Mouse (Mus musculus) hindbrain, embryonic 16.5 days (tissue): ENCODE measurements around the gene Paf1. TPM values are rescaled to one million over a fixed set of nuclear protein-coding genes. Genes with fewer than 3 reads are reported as not detected.
A peak's percentile ranks its signal among the peaks of the same experiment; 100 is the strongest.

Experiments used
- ATAC-seq: fragments of 200-750 bp; cut with Nextera tagmentation; 2 replicates; pipeline ENCODE4 v1.8.0; 2017; ENCODE audit warnings: moderate TSS enrichment, moderate library complexity
- H3K27ac ChIP-seq: fragments of 300-500 bp; sonication (generic); 2 replicates; pipeline ENCODE4 v1.5.1; 2014; ENCODE audit warnings: low read depth, mild to moderate bottlenecking, control low read depth, low read length, moderate library complexity
- H3K27me3 ChIP-seq: fragments of 300-500 bp; sonication (generic); replicated peaks from 2 replicates; pipeline ENCODE4 v1.6.1; 2014; ENCODE audit warnings: low read length; ENCODE audit not compliant: control insufficient read depth, insufficient read depth
- H3K36me3 ChIP-seq: fragments of 300-500 bp; sonication (generic); 2 replicates; pipeline ENCODE4 v1.6.1; 2014; ENCODE audit warnings: mild to moderate bottlenecking, low read length, moderate library complexity, mixed read lengths; ENCODE audit not compliant: control insufficient read depth, insufficient read depth
- H3K4me1 ChIP-seq: fragments of 300-500 bp; sonication (generic); 2 replicates; pipeline ENCODE4 v1.6.1; 2014; ENCODE audit warnings: low read depth, low read length; ENCODE audit not compliant: control insufficient read depth, insufficient read depth
- H3K4me2 ChIP-seq: fragments of 300-500 bp; sonication (generic); 2 replicates; pipeline ENCODE4 v1.6.1; 2014; ENCODE audit warnings: mild to moderate bottlenecking, low read length, control low read depth, moderate library complexity
- H3K4me3 ChIP-seq: fragments of 300-500 bp; sonication (generic); 2 replicates; pipeline ENCODE4 v1.5.1; 2014; ENCODE audit warnings: mild to moderate bottlenecking, low read length, control low read depth, moderate library complexity
- H3K9ac ChIP-seq: fragments of 300-500 bp; sonication (generic); 2 replicates; pipeline ENCODE4 v1.6.1; 2014; ENCODE audit warnings: low read depth, mild to moderate bottlenecking, control low read depth, low read length, moderate library complexity
- H3K9me3 ChIP-seq: fragments of 300-500 bp; sonication (generic); 2 replicates; pipeline ENCODE4 v1.6.1; 2014; ENCODE audit warnings: mild to moderate bottlenecking, low read length, moderate library complexity; ENCODE audit not compliant: control insufficient read depth
- WGBS: fragments of 180-500 bp; shearing (Covaris S2); extraction: QIAGEN DNeasy Blood & Tissue Kit; methylation state at CpG from one replicate; pipeline ENCODE4 v1.1.7; 2014; 5-methylcytosine and 5-hydroxymethylcytosine counted together
- polyA plus RNA-seq: library from polyadenylated mRNA; unstranded; fragments of >200 nt; fragmentation: Nextera tagmentation; extraction: Ambion mirVana; gene quantifications from 2 replicates; pipeline ENCODE4 v1.2.1, GENCODE M21; 2015

Gene Paf1
- polyA plus RNA-seq, 1 experiment from 2014 or later = 102 TPM

DNA sequence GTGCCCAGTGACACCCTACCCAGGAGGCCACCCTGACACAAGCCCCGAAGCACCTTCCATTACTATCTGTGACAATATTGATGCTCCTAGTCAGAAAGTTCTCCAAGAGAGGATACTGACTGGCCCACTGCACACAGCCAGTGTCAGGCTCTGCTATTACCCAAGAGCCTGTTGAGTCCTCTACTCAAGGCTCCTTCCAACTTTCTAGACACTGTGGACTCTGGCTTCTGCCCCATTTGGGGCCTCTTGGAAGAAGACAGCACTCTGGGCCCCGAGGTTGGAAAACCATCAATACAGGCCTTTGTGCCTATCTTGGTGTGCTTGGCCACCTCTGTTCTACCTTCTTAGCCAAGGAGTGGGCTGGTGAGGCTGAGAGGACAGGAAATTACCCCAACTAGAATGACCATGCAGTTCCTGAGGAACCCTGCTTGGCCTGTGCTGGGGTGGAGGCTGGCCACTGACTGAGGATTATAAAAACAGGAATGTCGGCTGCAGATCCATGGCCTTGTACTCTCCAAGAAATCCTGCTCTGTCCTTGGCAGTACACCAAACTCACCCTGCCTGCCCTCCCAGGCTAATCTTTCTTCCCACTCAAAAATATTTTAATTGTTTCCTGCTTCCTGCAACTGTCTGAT is 18.2 kb downstream of the Paf1 start:
- Histone ChIP-seq H3K27me3 (no peaks in the 10 kb centered on the region), H3K4me2 (no peak overlapping the region), H3K4me1 (no peaks in the 10 kb centered on the region), H3K36me3 (peaks cover 40% of the 10 kb centered on the region), H3K27ac (no peak overlapping the region), H3K9me3 (no peaks in the 10 kb centered on the region), H3K9ac (no peak overlapping the region), H3K4me3 (no peak overlapping the region)
- 95% methylated on average over 3 of the region's 3 CpGs for whole genome bisulfite sequencing
- no peak for ATAC-seq

DNA sequence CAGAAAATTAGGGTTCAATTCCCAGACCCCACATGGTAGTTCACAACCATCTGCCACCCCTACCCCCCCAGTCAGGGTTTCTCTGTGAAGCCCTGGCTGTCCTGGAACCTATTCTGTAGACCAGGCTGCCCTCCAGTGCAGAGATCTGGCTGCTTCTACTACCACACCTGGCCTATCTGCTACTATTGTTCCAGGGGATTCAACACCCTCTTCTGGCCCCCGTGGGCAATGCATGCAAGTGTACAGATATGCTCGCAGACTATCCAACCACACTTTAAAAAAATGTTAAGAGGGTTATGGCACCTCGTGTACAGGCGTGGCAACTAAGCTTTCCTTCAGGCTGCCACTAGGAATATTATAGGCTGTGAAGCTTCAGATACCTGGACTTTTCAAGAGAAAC is 20.1 kb downstream of the Paf1 start:
- no peaks in the 10 kb centered on the region for H3K4me1 ChIP-seq
- ATAC-seq = no peak
- H3K27ac ChIP-seq = no peak overlapping the region
- H3K4me2 ChIP-seq = no peak overlapping the region
- no peak overlapping the region for H3K9ac ChIP-seq
- H3K4me3 ChIP-seq = no peak overlapping the region
- H3K27me3 ChIP-seq = no peaks in the 10 kb centered on the region
- no peaks in the 10 kb centered on the region for H3K9me3 ChIP-seq
- 88% methylated on average over 4 of the region's 4 CpGs for WGBS
- H3K36me3 ChIP-seq = peaks cover 23% of the 10 kb centered on the region

DNA sequence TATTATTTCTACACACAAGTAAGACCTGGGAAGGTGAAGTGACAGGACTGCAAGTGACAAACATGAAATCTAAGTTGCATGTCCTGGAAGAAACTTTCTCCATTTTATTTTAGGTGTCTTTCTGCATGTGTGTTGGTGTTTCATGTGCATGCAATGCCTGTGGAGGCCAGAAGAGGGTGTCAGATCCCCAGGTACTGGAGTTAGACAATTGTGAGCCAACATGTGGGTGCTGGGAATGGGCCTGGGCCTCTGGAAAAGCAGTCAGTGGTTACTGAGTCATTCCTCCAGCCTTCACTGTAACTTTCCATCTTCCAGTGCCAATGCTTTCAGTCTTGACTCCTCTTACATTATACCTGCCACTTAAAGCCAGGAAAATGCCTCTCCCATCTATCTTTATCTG is 24.6 kb downstream of the Paf1 start:
- Histone ChIP-seq H3K4me1 (no peaks in the 10 kb centered on the region), H3K27me3 (no peaks in the 10 kb centered on the region), H3K9me3 (no peaks in the 10 kb centered on the region), H3K27ac (no peak overlapping the region), H3K4me2 (no peak overlapping the region), H3K9ac (no peak overlapping the region), H3K4me3 (no peak overlapping the region), H3K36me3 (peaks cover 21% of the 10 kb centered on the region)
- no peak for ATAC-seq

DNA sequence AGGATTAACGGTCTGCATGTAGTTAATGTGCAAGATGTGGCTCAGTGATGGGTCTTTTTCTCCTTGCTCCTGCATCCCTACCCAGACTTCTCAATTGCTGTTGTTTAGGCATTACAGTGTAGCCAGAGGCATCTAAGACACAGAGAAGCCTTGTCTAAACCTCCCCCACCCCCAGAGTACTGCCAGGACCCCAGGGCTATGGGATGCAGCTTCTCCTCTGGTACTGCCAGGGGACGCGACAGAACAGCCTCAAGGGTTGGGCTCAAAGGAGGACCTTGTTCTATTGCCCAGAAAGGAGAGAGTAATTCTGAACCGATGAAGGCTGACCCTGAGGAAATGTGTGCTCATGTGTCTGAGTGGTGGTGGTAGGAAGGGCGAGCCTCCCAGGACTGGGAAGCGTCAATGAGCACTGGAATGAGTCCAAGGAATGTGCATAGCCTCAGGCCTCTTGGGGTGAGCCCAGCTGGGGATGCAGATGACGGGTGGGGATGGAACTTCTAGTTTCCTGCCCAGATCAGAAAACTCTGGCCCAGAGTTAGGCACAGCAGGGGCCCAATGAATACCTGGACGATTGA is 25.4 kb downstream of the Paf1 start:
- 66% methylated on average over 8 of the region's 8 CpGs for WGBS
- Histone ChIP-seq H3K27ac (no peak overlapping the region), H3K36me3 (peaks cover 25% of the 10 kb centered on the region)

DNA sequence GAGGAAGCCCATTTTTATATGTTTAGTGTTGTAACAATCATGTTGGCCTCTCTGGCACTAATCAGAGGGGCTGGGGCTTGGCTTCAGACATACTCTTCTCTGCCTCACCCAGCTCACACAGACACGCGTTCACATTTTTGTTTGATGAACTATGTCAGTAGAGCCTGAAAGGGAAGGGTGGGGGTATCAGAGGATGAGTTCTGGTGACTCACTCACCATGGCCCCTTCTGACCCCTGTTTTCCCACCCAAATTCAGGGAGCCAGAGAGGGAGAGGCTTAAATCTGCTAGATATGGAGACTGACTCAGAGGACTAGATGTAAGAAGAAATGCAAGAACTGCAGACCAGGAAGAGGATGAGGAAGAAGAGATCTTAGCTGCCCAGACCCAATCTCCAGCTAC is 26.7 kb downstream of the Paf1 start:
- Histone ChIP-seq H3K4me1 (no peaks in the 10 kb centered on the region), H3K36me3 (peaks cover 22% of the 10 kb centered on the region), H3K9me3 (no peaks in the 10 kb centered on the region), H3K4me3 (no peak overlapping the region), H3K4me2 (no peak overlapping the region), H3K27ac (no peak overlapping the region), H3K27me3 (no peaks in the 10 kb centered on the region), H3K9ac (no peak overlapping the region)
- 100% methylated on average over 2 of the region's 2 CpGs for WGBS
- ATAC-seq = no peak

More for the DNA sequence above, 25.4 kb downstream of the Paf1 start:
- no peak overlapping the region for H3K9ac ChIP-seq
- no peaks in the 10 kb centered on the region for H3K9me3 ChIP-seq
- no peak overlapping the region for H3K4me2 ChIP-seq
- H3K4me3 ChIP-seq = no peak overlapping the region
- ATAC-seq = peak; percentile 71
- H3K27me3 ChIP-seq = no peaks in the 10 kb centered on the region
- H3K4me1 ChIP-seq = no peaks in the 10 kb centered on the region

DNA sequence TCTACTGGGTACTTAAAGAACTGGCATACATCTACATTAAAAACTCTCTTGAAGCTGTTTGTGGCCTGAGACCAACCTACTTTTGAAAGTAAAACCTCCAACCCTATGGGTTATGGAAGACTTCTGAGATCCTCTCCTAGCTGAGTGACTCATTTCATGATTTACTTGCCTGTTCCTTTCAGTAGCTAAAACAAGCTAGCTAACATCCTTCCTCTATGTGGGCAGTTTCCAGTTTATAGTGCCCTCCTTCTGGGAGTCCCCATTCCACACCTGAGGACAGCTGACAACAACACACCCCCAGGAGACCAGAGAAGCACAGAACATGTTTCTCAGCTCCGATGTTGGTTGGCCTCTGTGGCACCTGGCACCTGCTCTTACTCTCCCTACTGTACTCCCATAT is 30.3 kb downstream of the Paf1 start:
- ATAC-seq = no peak
- peaks cover 18% of the 10 kb centered on the region for H3K36me3 ChIP-seq
- no peak overlapping the region for H3K27ac ChIP-seq
- no peak overlapping the region for H3K9ac ChIP-seq
- WGBS = 92% methylated on average over 1 of the region's 1 CpGs
- no peak overlapping the region for H3K4me2 ChIP-seq
- no peaks in the 10 kb centered on the region for H3K4me1 ChIP-seq
- no peak overlapping the region for H3K4me3 ChIP-seq
- no peaks in the 10 kb centered on the region for H3K9me3 ChIP-seq
- H3K27me3 ChIP-seq = no peaks in the 10 kb centered on the region

DNA sequence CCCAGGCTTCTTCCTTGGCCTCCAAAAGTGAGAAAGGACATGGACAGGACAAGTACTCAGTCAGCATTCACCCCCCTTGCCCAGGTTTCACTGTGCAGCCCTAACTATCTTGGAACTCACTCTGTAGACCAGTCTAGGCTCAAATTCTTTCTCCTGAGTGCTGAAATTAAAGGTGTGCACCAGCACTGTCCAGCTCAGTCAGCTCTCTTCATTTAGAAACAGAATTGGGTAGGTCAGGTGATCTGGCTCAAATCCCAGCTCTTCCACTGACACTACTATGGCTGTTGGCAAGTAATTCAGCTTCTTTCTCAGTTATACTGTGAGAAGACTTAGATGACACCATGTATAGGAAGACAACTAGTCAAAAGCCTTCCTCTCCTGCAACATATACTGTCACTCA is 35.0 kb downstream of the Paf1 start:
- no peak for ATAC-seq

DNA sequence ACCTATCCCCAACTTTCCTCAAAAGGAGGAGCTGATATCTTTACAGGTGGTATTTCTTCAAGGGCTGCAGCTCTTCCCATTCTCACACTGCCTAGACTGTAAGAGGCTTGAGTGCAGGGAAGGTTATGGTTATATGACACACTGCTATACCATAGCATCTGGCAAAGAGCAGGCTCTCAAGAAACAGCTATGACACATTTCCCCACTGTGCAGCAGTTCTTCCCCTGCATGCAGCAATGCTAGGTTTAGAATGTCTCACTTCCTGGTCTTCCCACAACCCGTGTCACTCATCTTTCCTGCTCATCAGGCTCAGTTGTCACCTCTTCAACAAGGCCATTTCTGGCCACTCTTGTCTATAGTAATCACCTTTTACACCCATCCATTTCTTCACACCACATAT is 37.8 kb downstream of the Paf1 start:
- Histone ChIP-seq H3K4me1 (peaks cover 34% of the 10 kb centered on the region), H3K4me2 (no peak overlapping the region), H3K4me3 (no peak overlapping the region), H3K9ac (no peak overlapping the region), H3K27me3 (no peaks in the 10 kb centered on the region), H3K9me3 (no peaks in the 10 kb centered on the region), H3K27ac (no peak overlapping the region), H3K36me3 (no peaks in the 10 kb centered on the region)
- no peak for ATAC-seq
- WGBS = 90% methylated on average over 1 of the region's 1 CpGs

More for the DNA sequence above, 35.0 kb downstream of the Paf1 start:
- Histone ChIP-seq H3K4me2 (no peak overlapping the region), H3K9me3 (no peaks in the 10 kb centered on the region), H3K4me1 (peaks cover 8% of the 10 kb centered on the region), H3K4me3 (no peak overlapping the region), H3K27ac (no peak overlapping the region), H3K9ac (no peak overlapping the region), H3K36me3 (peaks cover 8% of the 10 kb centered on the region), H3K27me3 (no peaks in the 10 kb centered on the region)

DNA sequence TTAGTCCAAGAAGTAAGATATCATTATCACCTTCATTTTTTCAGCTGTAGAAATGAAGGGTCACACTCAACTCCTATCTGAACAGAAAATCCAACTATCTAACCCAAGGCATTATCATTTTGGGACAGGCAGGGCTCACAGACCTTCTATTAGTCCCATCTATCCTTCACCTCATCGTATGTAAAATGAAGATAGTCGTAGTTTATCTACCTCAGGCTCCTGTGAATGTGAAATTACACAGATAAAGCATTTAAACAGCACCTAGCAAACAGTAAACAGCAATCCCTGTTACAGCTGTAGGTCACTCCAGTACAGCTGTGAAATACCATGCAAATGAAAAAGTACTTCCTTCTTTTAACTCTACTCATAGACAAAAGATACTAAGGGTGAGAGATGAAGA is 39.5 kb downstream of the Paf1 start:
- H3K27ac ChIP-seq = no peak overlapping the region
- H3K4me3 ChIP-seq = no peak overlapping the region
- H3K36me3 ChIP-seq = no peaks in the 10 kb centered on the region
- 99% methylated on average over 2 of the region's 2 CpGs for WGBS
- H3K9ac ChIP-seq = no peak overlapping the region
- no peak for ATAC-seq
- peaks cover 34% of the 10 kb centered on the region for H3K4me1 ChIP-seq
- H3K4me2 ChIP-seq = no peak overlapping the region
- H3K9me3 ChIP-seq = no peaks in the 10 kb centered on the region
- no peaks in the 10 kb centered on the region for H3K27me3 ChIP-seq
